Mouse (Mus musculus) intestine, embryonic 14.5 days (tissue): Measurements from ENCODE around the gene Crip3. TPM values are rescaled to one million over a fixed set of nuclear protein-coding genes. Genes with fewer than 3 reads are reported as not detected.
A peak's percentile ranks its signal among the peaks of the same experiment; 100 is the strongest.

Source experiments
- ATAC-seq: fragments of 200-750 bp; cut with Nextera tagmentation; replicated peaks from 2 replicates; pipeline ENCODE4 v1.8.0; 2017; ENCODE audit warnings: low read depth, moderate number of reproducible peaks, moderate TSS enrichment, moderate library complexity; ENCODE audit not compliant: low FRiP score, low TSS enrichment
- DNase-seq: peaks from one replicate; pipeline ENCODE4 v3.0.0-alpha.2; 2018; ENCODE audit warnings: low spot score
- H3K27ac ChIP-seq: fragments of 300-500 bp; sonication (generic); 2 replicates; pipeline ENCODE4 v1.5.1; 2014; ENCODE audit warnings: low read depth, mild to moderate bottlenecking, control low read depth
- H3K27me3 ChIP-seq: fragments of 300-500 bp; sonication (generic); replicated peaks from 2 replicates; pipeline ENCODE4 v1.6.1; 2014; ENCODE audit warnings: low read length, control low read depth; ENCODE audit not compliant: control insufficient read depth, insufficient read depth
- H3K36me3 ChIP-seq: fragments of 300-500 bp; sonication (generic); 2 replicates; pipeline ENCODE4 v1.6.1; 2014; ENCODE audit warnings: low read length, control low read depth; ENCODE audit not compliant: control insufficient read depth, insufficient read depth
- H3K4me1 ChIP-seq: fragments of 300-500 bp; sonication (generic); replicated peaks from 2 replicates; pipeline ENCODE4 v1.6.1; 2014; ENCODE audit warnings: low read length, control low read depth, mixed read lengths; ENCODE audit not compliant: control insufficient read depth, insufficient read depth
- H3K4me2 ChIP-seq: fragments of 300-500 bp; sonication (generic); 2 replicates; pipeline ENCODE4 v1.6.1; 2014; ENCODE audit warnings: low read length
- H3K4me3 ChIP-seq: fragments of 300-500 bp; sonication (generic); 2 replicates; pipeline ENCODE4 v1.5.1; 2014; ENCODE audit warnings: low read depth, low read length, control low read depth, mixed read lengths
- H3K9ac ChIP-seq: fragments of 300-500 bp; sonication (generic); 2 replicates; pipeline ENCODE4 v1.6.1; 2014; ENCODE audit warnings: mild to moderate bottlenecking, low read length
- H3K9me3 ChIP-seq: fragments of 300-500 bp; sonication (generic); 2 replicates; pipeline ENCODE4 v1.6.1; 2016; ENCODE audit warnings: low read length, control low read depth; ENCODE audit not compliant: control insufficient read depth
- WGBS: fragments of 180-500 bp; shearing (Covaris S2); extraction: QIAGEN DNeasy Blood & Tissue Kit; methylation state at CpG from one replicate; pipeline ENCODE4 v1.1.7; 2014; 5-methylcytosine and 5-hydroxymethylcytosine counted together
- polyA plus RNA-seq: library from polyadenylated mRNA; unstranded; fragments of >200 nt; fragmentation: Nextera tagmentation; extraction: Ambion mirVana; gene quantifications from 2 replicates; pipeline ENCODE4 v1.2.1, GENCODE M21; 2014

Gene Crip3
- polyA plus RNA-seq, 1 experiment from 2014 or later: 0.57 TPM

GRCm38 (mm10) chr17:46461347-46461746, 32.6 kb downstream of the Crip3 start:
- Histone ChIP-seq H3K9ac (peak overlapping the region; percentile 30), H3K9me3 (no peaks in the 10 kb centered on the region), H3K36me3 (no peaks in the 10 kb centered on the region), H3K4me2 (peak overlapping the region; percentile 61), H3K27ac (no peak overlapping the region), H3K4me3 (peak overlapping the region; percentile 38), H3K4me1 (peaks cover 8% of the 10 kb centered on the region; the same call in 1 of the 2 replicates), H3K27me3 (peaks cover 50% of the 10 kb centered on the region)
- no peak for ATAC-seq
- DNase-seq: no peak
- WGBS: 12% methylated on average over 8 of the region's 8 CpGs

- Histone ChIP-seq H3K9ac (no peak overlapping the region), H3K4me1 (peaks cover 8% of the 10 kb centered on the region; the same call in 1 of the 2 replicates), H3K4me2 (no peak overlapping the region), H3K9me3 (no peaks in the 10 kb centered on the region), H3K27ac (no peak overlapping the region), H3K27me3 (peaks cover 43% of the 10 kb centered on the region), H3K4me3 (no peak overlapping the region), H3K36me3 (no peaks in the 10 kb centered on the region)
- 83% methylated on average over 5 of the region's 5 CpGs for WGBS
- ATAC-seq: no peak
- no peak for DNase-seq
Measured at GRCm38 (mm10) chr17:46462226-46462625, 33.5 kb downstream of the Crip3 start.

GRCm38 (mm10) chr17:46467830-46468229, 39.1 kb downstream of the Crip3 start:
- WGBS: 66% methylated on average over 9 of the region's 9 CpGs
- H3K9ac ChIP-seq: no peak overlapping the region

GRCm38 (mm10) chr17:46476601-46477000, 47.9 kb downstream of the Crip3 start:
- Histone ChIP-seq H3K27me3 (no peaks in the 10 kb centered on the region), H3K9ac (no peak overlapping the region), H3K9me3 (no peaks in the 10 kb centered on the region), H3K4me3 (no peak overlapping the region), H3K4me2 (no peak overlapping the region), H3K27ac (no peak overlapping the region), H3K36me3 (no peaks in the 10 kb centered on the region), H3K4me1 (no peaks in the 10 kb centered on the region)
- DNase-seq (no peak), ATAC-seq (no peak)
- 58% methylated on average over 8 of the region's 8 CpGs for WGBS

More at GRCm38 (mm10) chr17:46467830-46468229, 39.1 kb downstream of the Crip3 start:
- Histone ChIP-seq H3K27ac (no peak overlapping the region), H3K4me3 (no peak overlapping the region), H3K36me3 (no peaks in the 10 kb centered on the region), H3K4me1 (no peaks in the 10 kb centered on the region), H3K27me3 (no peaks in the 10 kb centered on the region), H3K4me2 (no peak overlapping the region), H3K9me3 (no peaks in the 10 kb centered on the region)
- no peak for ATAC-seq
- no peak for DNase-seq

DNA sequence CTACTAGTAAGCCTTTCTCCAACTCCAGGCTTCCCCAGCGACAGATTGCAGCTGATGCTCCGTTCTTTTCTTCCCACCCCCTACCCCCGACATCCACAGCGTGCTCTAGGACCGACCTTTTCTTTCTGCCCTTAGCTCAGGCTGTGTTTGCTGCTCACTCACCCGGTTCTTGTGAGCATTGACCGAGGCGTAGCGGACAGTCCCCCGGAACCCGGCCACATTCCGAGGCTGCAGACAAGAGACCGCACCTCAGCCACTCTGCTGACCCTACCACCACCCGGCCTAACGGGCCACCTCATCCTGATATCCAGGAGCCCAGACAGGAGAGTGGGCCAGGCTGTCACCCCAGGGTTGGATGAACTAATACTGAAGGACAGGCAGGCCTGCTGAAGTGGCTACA, 48.6 kb downstream of the Crip3 start:
- no peak for DNase-seq
- H3K9me3 ChIP-seq: no peaks in the 10 kb centered on the region
- no peaks in the 10 kb centered on the region for H3K27me3 ChIP-seq

More for the DNA sequence above, 48.6 kb downstream of the Crip3 start:
- no peak for ATAC-seq
- H3K36me3 ChIP-seq: no peaks in the 10 kb centered on the region
- no peak overlapping the region for H3K4me3 ChIP-seq
- no peaks in the 10 kb centered on the region for H3K4me1 ChIP-seq
- no peak overlapping the region for H3K9ac ChIP-seq
- no peak overlapping the region for H3K27ac ChIP-seq
- 85% methylated on average over 15 of the region's 15 CpGs for WGBS
- no peak overlapping the region for H3K4me2 ChIP-seq

Other genes starting within 250 kb of the Crip3 start
- 9.7 and 12.8 TPM in 2 replicates for gene Polh, start 226.3 kb upstream of the Crip3 start, polyA plus RNA-seq
- gene Xpo5, start 226.1 kb upstream of the Crip3 start, polyA plus RNA-seq: 54.1 and 61.0 TPM in 2 replicates
- 93.7 and 96.4 TPM in 2 replicates for gene Polr1c, start 180.9 kb upstream of the Crip3 start, polyA plus RNA-seq
- 102 and 112 TPM in 2 replicates for gene Yipf3, start 180.8 kb upstream of the Crip3 start, polyA plus RNA-seq
- gene Lrrc73, start 175.4 kb upstream of the Crip3 start, polyA plus RNA-seq: 0.55 and 0.65 TPM in 2 replicates
- gene Tjap1, start 145.9 kb upstream of the Crip3 start, polyA plus RNA-seq: 32.4 and 35.7 TPM in 2 replicates
- 0.19 and 0.58 TPM in 2 replicates for gene Dlk2, start 131.5 kb upstream of the Crip3 start, polyA plus RNA-seq
- gene Abcc10, start 100.6 kb upstream of the Crip3 start, polyA plus RNA-seq: 5.4 and 5.6 TPM in 2 replicates
- 8.5 and 14.6 TPM in 2 replicates for gene Zfp318, start 45.2 kb upstream of the Crip3 start, polyA plus RNA-seq
- not detected in 2 replicates for gene Slc22a7, start 9.5 kb downstream of the Crip3 start, polyA plus RNA-seq
- gene Ttbk1, start 58.7 kb downstream of the Crip3 start, polyA plus RNA-seq: 0.32 and 0.39 TPM in 2 replicates
- 58.4 and 64.4 TPM in 2 replicates for gene Dnph1, start 67.8 kb downstream of the Crip3 start, polyA plus RNA-seq
- gene Cul9, start 117.5 kb downstream of the Crip3 start, polyA plus RNA-seq: 3.8 and 3.9 TPM in 2 replicates
- gene Srf, start 127.2 kb downstream of the Crip3 start, polyA plus RNA-seq: 11.9 and 12.4 TPM in 2 replicates
- 54.0 and 56.6 TPM in 2 replicates for gene Ptk7, start 200.6 kb downstream of the Crip3 start, polyA plus RNA-seq
- 42.1 and 45.7 TPM in 2 replicates for gene Klc4, start 217.1 kb downstream of the Crip3 start, polyA plus RNA-seq
- 134 and 144 TPM in 2 replicates for gene Mrpl2, start 217.3 kb downstream of the Crip3 start, polyA plus RNA-seq
- 43.4 and 43.7 TPM in 2 replicates for gene Cul7, start 221.4 kb downstream of the Crip3 start, polyA plus RNA-seq
- gene Rrp36, start 245.4 kb downstream of the Crip3 start, polyA plus RNA-seq: 49.1 and 57.7 TPM in 2 replicates
- gene Mea1, start 249.9 kb downstream of the Crip3 start, polyA plus RNA-seq: 156 and 161 TPM in 2 replicates